Mouse (Mus musculus) kidney, adult 9 months (tissue): ENCODE data around the gene Pcdh17.

Experiments used
- DNase-seq: peaks from one replicate; pipeline ENCODE4 v3.0.0; 2022

Gene Pcdh17

GRCm38 (mm10) chr14:84443288-84443686 lies at the start of gene Pcdh17:
Gene Pcdh17, plus strand, starts transcription at chr14:84443563.
- DNase-seq: peak; percentile 97

DNA sequence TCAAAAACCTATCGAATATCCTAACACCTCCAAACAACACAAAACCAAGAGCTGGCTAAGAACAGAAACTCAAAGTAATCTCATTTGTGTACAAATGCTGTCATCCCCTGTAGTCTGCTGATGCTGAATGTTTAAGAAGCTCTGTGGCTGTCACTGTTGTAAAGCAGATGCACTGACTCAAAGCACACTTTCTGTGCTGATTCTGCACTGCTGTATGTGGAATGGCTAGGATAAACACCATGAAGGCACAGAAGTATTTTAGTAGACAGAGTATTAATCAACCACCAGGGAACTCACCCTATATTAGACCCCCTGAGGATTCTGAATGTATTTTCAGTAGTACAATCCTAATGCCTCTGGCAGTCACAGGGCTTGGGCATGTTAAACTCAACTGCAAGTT lies 46.2 kb upstream of the Pcdh17 start:
- DNase-seq: no peak

DNA sequence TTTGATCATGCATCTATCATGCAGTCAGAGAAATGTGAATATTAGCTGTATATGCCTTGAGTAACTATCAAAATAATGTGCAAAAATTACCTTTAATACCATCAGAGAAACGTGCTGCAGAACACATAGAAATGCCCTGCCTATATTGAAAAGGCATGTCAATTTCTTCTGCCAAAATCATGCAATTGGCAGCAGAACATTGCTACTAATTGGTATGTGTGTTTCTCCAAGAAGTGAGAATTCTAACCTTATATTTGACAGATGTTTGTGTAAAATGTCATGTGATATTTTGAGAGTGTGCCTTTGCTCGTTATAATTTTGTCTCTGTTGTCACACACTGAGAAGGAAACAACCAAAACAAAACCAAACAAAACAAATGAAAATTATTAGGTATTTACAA lies 18.6 kb upstream of the Pcdh17 start:
- DNase-seq: no peak

DNA sequence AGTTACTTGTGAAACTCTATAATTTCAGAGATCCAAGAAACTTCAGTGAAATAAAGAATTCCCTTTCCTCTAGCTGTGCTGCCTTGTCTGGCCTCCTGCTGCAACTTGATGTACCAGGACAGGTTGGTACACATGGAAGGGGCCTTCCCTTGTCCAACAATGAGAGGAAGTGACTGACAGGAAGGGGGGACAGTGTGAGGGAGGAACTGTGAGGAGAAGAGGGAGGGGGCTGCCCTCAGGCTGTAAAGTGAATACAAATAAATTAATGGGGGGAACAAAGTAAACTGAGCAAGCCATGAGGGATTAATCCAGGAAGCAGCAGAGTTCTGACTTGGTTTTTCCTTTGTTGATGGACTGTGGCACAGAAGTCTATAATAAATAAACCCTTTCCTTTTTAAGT lies 16.7 kb upstream of the Pcdh17 start:
- DNase-seq: no peak

GRCm38 (mm10) chr14:84438066-84438770 lies 5.1 kb upstream of the Pcdh17 start:
- DNase-seq: peak; percentile 42

- DNase-seq: no peak
Observed at GRCm38 (mm10) chr14:84440903-84441302, 2.5 kb upstream of the Pcdh17 start.

GRCm38 (mm10) chr14:84442528-84443287 lies 655 bp upstream of the Pcdh17 start:
- DNase-seq: peak; percentile 11

DNA sequence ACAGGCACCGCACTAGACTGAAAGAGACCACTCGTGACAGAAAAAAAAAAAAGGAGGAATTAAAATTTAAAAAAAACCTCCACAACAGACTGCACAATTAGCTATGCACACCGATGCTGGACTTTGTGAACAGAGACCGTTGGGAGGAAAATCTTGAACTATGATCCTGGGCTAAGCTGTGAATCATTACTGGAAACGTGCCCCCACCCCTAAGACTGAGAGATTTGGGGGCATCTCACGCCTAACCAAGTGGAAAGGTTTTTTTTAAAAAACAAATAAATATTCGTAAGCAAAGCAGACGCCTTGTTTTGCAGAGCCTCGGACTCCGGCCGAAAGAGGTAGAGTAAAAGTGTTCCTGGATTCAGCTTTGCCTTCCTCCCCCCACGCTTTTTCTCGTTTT lies 398 bp downstream of the Pcdh17 start:
- peak; percentile 46 for DNase-seq

- DNase-seq: no peak
Observed at GRCm38 (mm10) chr14:84444276-84444662, 906 bp downstream of the Pcdh17 start.

DNA sequence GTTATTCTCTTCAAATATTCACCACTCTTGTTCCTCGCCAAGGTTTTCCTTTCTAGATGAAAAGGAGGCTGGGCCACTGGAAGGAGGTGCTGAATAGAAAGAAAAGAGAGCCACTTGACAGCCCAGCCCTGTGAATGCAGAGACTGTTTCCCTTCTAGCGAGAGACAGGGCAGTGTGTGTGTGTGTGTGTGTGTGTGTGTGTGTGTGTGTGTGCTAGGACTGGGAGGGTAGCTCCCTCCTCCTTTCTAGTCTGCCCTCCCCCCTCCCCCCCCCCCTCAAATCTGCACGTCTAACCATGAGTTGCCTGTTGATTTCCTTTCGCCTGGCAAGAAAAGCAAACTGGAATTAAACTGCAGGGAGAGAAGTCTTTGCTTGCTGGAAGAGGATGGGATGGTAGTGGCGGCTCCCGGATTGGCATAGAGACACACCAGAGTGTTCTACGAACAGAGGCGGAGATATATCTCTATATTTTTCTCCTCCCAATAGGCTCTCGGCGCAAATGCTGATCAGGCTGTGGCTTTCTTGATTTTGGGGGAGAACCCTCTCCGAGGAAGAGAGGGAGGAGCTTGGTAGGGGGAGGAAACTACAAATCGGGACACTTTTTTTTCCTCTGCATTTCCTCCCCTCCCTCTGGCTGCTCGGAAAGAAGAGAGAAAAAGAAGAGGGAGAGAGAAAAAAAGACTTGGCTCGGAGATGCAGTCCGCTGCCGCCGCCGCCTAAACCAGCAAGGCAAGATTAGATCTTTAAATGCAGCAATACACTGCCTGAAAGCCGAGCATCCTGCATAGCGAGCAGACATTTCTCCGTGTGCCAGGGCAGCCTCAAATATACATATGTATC lies 1.5 kb downstream of the Pcdh17 start:
- DNase-seq: peak; percentile 27

GRCm38 (mm10) chr14:84445503-84446410 lies 2.4 kb downstream of the Pcdh17 start:
- DNase-seq: peak; percentile 20

DNA sequence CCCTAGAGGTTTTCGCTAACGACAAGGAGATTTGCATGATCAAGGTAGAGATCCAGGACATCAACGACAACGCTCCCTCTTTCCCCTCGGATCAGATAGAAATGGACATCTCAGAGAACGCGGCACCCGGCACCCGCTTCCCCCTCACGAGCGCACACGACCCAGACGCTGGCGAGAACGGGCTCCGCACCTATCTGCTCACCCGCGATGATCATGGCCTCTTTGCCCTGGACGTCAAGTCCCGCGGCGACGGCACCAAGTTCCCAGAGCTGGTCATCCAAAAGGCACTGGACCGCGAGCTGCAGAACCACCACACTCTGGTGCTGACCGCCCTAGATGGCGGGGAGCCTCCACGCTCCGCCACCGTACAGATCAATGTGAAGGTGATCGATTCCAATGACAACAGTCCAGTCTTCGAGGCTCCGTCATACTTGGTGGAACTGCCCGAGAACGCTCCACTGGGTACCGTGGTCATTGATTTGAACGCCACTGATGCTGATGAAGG lies 3.1 kb downstream of the Pcdh17 start:
- peak; percentile 12 for DNase-seq

- DNase-seq: peak; percentile 66
Observed at GRCm38 (mm10) chr14:84446941-84447641, 3.7 kb downstream of the Pcdh17 start.

- DNase-seq: peak; percentile 17
Observed at GRCm38 (mm10) chr14:84447661-84448380, 4.5 kb downstream of the Pcdh17 start.

- DNase-seq: peak; percentile 45
Observed at GRCm38 (mm10) chr14:84448381-84448771, 5.0 kb downstream of the Pcdh17 start.

DNA sequence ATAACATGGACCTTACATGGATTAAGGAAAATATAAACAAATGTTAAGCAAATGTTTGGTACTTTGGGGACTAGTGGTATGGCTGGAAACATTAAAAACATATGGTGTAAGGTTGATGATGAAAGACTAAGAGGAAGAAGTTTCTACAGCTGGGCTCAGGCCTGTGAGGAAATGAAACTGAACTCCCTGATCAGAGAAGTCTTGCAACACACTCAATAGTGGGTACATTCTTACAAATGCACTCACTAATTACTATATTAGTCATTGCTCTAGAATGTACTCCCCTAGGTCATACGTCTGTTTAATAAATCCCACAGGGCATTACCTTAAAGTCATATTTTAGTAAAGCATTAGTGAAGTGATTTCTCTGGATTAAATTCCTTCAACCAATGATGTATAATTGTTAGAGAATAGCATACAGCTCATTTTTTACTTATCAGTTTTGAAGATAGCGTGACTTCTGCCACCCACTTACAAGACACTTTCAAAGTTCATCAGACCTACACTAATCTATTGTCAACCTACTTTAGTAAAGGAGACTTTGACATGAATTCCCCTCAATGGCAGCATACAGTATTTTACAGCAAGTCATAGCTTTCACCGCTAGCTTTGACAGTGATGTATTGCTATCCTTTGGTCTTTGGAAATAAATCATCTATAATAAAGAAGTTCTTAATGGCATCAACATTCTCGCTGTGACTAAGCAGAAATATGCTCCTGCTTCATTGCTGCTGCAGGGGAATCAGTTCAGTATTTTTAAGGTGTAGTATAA lies 10.9 kb downstream of the Pcdh17 start:
- DNase-seq: no peak

DNA sequence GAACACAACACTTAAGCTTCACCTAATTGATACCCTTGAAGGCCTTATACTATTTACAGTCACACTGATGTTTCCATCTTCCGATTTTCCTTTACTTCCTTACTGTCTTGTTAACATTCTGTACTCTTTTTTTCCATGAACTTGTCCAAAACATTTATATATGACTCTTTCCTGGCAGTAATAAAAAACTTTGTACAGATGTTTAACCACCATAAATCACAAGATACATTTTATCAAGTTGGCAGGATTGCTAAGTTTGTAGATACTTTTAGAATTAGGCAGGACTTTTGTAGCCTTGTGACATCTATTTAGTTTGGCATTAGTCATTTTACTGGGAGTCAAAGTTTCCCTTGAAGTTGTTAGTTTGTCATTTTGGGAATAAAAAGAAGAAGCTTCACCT lies 32.1 kb downstream of the Pcdh17 start:
- no peak for DNase-seq

- no peak for DNase-seq
Observed at GRCm38 (mm10) chr14:84476336-84476735, 33.0 kb downstream of the Pcdh17 start.

DNA sequence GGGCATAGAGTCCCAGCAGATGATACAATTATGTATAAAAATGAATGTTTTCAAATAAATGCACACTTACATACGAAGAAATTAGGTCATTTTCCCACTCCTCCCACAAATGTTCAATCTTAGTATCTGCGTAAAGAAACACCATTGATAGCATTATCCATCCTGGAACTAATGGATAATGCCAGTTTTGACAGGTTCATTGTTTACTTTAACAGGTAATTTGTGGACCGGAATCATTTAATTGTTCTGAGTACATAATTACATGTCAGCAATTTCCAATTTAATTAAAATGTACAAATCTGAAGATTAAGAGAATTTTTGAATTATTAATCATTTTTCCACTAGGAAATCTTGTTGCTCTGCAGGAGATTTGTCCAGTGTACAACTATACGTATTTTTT lies 33.5 kb downstream of the Pcdh17 start:
- DNase-seq: no peak

DNA sequence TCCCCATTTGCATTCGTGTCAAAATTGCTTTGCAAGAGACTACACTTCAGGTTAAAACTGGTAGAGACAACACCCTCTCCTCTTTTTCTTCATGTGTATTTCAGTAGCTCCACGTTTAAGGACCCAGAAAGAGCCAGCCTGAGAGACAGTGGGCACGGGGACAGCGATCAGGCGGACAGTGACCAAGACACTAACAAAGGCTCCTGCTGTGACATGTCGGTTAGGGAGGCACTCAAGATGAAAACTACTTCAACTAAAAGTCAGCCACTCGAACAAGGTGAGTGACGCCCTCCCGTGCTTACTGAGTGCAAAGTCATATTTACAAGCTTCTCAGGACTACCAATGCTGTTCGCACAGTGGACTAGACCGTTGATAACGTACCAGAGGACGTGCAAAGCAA lies 34.0 kb downstream of the Pcdh17 start:
- no peak for DNase-seq
